Mouse (Mus musculus) thymus, postnatal 0 days (tissue): ENCODE measurements at regions not wholly inside any gene's neighbourhood (a gene's known extent, or its start where the extent isn't known, plus 50 kb on each side); places are given as distances from the start of the nearest gene placed in this dataset. TPM values are rescaled to one million over a fixed set of nuclear protein-coding genes. Genes with fewer than 3 reads are reported as not detected.

Experiments
- DNase-seq: peaks from one replicate; pipeline ENCODE4 v3.0.0-alpha.2; 2015; ENCODE audit warnings: low spot score
- microRNA counts: library from miRNA; unstranded; fragments of <30 nt; microRNA quantifications from one replicate; lab custom pipeline; 2015
- microRNA-seq: library from miRNA; unstranded; fragments of <30 nt; microRNA quantifications from one replicate; pipeline ENCODE4, GENCODE M21; 2016; ENCODE audit warnings: borderline number of aligned reads

DNA sequence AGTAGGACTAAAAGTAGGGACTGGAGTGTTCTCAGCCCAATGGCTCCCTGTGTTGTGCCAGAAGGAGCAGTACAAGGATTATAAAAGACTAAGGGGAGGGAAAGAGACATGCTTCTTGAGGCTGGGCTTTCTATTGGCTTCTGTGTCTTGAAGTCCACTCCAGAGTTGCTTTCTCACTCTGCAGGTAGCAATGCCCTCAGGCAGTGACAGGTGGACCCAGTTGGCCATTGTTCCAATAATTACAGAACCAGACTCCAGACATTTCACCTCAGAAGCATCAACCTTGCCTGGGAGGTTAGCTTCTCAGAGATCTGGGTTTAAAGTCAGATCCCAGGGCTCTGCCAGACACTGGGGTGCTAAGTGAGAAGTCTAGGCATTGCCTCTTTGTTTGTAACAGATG lies 136.3 kb upstream of the Tll1 start:
- no peak for DNase-seq

DNA sequence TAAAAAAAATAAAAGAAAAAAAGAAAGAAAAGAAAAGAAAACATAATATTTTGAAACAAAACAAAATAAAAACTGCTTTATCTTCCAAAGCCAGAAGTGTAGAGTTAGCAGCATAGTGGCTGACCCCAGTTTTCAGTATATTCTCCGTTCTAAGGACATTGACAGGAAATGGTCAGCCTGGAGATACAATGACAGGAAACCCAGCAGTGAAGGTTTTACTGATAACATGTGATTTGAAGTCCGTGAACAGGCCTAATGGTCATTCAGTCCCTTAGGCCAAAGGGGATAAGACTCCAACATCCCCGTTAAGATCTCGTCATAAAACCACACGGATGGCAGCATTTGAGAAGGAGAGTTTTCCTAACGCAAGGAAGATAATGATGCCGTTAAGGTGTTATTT lies 131.3 kb upstream of the Tll1 start:
- no peak for DNase-seq

DNA sequence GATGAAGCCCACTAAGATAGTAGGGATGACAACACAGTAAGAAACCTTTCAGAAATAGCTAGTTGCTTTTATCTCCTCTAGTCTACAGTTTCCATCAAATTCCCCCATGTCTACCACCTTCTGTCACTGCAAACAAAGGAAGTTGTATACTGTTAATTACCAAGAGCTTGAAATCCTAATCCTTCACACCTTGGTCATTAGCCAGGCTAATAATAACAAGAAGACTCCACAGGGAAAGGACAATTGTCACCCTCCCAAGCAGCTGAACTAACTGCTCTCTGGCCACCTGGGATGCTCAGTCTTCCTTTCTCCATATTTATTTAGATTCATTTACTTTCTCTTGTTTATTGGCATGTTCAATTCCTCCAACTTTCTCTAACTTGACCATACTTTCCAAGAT lies 130.5 kb upstream of the Tll1 start:
- DNase-seq: no peak

DNA sequence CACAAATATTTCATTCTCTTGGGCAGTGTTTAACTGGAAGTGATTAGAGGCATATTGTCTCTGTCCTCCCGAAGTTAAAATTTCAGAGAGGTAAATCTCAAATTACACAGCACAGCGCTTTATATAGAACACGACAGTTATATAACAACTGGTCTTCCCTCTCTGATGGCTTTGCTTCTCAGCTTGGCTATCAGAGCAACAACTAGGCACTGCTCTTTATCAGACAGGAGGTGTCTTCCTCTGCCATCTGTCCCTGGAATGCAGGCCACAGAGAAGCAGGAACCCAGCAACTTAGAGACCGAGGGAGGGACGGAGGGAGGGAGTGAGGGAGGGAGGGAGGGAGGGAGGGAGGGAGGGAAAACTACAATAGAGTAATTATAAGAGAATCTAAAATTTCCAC lies 129.4 kb upstream of the Tll1 start:
- DNase-seq: no peak

DNA sequence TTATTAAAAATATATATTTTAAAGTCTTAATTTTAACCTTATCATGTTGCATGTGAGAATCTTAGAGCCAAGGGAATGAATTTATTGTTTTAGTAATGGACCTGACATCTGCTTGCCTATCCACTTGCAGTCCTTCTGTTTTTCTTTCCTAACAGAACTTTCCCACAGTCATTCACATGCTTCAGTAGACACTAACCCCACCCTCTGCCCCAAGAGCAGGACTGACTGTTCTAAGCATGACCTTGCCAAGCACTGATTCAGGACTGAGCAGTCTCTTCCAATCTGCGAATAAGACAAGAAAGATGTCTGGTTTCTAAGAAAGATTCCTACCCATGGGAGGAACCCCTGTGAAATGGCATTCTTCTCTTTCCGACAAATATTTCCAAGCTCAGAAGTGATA lies 117.9 kb upstream of the Tll1 start:
- no peak for DNase-seq

DNA sequence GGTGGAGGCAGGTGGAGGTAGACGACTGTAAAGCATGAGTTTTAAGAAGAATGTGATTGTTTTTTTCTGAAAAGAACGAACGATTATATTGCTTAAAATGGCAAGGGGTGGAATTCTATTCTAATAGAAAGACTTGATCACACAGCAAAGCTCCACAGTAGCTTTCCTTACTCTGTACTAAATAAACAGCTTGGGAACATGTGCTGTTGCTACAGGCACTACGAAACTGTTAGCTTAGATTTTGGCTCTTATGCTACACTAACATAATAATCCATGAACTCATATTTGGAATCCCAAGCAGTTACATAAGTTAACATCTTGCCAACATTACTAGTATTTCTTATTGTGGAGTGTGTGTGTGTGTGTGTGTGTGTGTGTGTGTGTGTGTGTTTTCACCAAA lies 114.3 kb upstream of the Tll1 start:
- no peak for DNase-seq

DNA sequence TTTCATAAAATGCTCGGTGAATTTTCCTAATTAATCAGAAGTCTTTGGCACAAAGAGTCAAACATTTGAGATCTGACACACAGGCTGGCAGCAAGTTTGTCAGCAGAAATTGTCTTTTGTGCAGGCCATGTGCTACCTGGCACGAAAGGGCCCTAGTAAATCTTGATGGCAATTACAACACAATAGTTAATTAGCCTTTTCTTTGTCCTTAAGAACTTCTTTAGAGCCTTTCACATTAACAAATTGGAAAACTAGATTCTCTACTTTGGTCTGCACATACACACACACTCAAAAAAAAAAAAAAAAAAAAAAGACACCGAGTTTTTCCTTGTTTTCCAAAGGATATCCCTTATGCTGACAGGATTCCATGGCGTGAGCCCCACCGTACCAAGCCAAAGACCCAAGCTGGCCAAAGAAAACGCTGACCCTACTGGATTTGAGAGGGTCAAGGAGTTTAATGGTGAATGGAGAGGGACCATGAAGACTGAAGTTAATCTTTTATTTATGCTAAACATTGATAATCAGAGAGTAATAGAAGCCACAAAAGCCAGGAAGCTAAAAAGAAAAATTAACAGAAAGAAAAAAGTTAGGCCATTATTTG lies 113.2 kb upstream of the Tll1 start:
- DNase-seq: no peak

DNA sequence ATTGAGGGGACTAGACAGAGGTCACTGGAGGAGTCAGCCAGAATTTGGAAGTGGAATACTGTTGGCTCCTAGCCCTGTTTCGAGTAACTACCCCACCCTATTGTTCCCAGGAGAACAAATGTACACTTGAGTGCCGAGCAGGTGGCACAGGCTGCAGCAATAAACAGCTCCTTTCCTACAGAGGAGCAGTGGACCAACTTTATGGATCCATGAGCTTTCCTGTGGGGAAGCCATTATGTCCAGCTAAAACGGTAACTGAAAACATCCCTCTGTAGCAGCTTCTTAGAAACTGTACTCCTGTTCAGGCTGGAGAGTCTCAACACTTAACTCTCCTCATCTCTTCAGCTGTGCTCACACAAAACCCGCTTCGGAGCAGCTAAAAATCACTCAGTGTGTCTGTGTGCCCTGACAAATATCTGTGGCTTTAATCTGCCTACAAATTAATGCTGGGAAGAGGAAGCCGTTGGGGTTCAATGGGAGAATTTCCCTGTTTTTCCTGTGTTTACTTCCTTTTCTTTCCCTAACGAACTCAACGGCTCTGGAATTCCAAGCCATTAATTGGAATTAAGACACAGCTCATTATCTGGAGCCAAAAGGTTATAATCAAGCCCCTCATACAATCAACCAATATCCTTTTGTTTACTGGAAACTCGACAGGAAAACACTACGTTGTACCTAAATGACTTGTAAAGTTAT lies 112.6 kb upstream of the Tll1 start:
- DNase-seq: no peak

DNA sequence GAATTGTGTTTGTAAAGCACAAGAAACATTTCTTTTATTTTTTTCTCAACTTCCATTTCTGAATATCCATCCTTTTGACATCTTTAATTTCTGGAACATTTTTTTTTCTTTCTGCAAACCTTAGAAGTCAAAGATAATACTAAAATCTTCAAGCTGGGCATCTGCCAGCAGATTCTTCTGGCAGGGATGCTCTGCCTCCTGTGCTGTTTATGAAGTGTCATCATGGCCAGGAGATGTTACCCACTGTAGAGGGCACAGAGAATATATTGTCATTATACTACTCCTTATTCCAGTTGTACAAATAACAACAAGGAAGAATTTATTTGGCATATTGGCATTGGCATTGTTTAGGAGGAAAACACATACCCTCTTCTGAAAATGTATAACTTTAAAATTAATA lies 111.7 kb upstream of the Tll1 start:
- no peak for DNase-seq

DNA sequence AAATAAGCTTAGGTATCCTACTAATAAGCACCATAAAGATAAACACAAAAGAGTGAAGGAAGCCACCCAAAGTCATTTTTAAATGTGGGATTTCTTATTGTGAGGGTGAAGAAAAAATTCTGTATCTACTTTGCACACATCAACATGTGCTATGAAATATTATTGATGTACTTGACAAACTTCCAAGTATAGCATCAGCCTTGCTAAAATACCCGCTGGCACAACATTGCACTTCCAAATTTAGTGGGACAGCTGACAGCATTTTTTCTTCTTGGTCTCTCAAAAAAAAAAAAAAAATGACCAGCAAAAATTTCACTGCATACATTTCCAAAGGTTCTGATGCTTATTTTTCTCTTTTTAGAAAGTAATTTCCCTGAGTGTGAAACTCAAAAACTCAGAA lies 101.9 kb upstream of the Tll1 start:
- no peak for DNase-seq

DNA sequence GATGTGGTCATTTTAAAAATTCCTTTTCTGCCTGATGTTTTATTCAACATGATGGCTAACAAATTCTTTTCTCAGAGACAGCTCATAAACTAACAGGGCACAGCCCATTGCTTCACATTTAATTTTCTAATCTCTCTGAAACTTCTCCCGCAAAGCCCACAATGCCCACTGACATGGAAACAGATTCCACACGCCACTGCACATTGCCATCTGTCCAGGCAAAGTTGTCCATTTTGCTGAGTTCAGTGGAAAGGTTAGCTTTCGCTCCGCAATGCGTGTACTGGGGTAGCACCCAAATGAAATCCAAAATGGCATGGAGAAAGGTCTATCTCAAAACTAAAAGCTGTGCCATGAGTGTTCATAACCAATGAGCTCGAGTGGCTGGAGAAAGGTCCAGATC lies 76.7 kb upstream of the Tll1 start:
- no peak for DNase-seq

DNA sequence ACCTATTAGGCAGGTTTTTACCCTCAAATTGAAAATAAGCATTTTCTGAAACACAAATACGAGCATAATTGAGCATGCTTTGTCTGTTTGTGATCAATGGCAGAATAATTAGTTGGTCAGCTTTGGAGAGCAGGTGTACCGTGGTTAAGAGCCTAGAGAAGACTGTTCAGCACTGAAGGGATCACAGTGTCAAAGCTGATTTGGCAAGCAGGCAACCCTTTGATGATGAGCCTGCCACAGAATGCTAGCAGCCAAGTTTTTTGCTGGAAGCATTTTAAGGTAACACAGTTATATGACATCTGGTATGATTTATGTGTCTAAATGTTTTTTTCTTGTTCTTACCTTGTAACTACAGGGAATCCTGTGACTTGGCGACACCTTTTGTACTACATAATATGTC lies 75.5 kb upstream of the Tll1 start:
- DNase-seq: no peak

DNA sequence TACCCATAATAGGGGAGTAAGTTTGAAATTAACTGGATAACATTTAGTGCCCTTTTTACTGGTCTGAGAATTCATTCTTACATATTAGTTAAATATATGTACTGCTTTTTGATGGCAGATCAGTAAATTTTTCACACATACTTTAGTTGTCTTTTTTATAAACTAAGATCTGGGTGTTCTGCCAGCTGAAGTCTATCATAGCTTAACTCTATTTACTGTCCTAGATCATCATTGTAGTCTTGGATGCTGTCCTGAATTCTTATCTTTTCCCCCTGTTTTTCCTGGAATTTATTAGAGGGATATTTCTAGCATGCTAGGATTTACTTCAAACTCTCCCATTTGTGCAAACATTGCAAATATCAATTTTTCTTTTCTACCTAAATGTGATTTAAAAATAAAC lies 74.3 kb upstream of the Tll1 start:
- no peak for DNase-seq

DNA sequence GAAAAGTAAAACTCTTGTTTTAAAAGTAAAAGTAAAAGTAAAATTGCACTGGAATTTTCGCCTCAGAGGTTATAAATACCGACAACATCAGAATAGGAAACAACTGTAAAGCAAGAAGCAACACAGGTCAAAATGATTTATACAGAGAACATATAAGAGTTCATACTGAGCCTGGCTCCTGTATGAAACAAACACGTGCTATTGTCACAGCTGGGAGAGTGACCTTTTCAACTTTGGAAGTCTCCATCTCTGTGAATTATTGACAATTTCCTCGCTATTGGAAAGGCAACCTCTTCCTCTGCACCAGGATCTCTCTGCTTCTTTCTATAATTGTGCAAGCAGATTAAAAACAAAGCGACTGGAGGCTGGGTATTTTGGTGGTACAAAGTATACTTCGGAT lies 70.0 kb upstream of the Tll1 start:
- no peak for DNase-seq

DNA sequence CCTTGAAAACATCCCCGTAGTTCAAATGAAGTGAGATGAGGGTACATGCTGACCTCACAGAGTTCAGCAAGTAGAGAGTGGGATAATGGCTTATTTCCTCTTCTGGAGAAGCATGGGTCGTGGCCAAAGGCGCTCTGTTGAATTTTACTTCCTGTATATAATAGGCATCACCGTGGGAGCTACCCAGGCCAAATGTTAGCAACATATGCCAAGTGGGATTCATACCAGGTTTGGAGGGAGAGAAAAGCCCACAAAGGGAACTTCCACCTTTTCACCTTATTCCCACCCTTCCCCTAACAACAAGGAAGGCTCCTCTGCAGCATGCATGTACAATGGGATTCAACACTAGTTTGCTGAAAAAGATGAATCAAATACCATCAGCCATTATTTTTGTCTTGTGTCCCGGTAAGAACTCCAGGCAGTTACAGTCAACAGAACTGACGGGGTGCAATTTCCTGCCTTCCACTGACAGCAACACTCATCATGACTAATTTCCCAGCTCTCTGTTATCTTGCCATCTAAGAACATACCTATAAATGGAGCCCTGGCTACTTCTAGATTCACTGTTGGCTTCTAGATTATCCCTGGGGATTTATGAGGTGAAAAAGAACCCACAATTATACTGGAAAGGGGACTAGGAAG lies 59.4 kb upstream of the Tll1 start:
- no peak for DNase-seq

MicroRNAs in the stretch of these regions (microRNA counts, 519-probe panel; counts per million panel counts)
- 473 counts per million, percentile 71 among the panel's probes with 10 or more counts for microRNA mmu-miR-710 (lab: Ali Mortazavi, UCI)

Small RNA genes lying in the stretch of these regions (microRNA-seq; reads per million reads assigned to microRNA genes)
- not detected for gene Mir710
